Mouse (Mus musculus): ENCODE results near the gene Cd96.

GRCm38 (mm10) chr16:46104491-46104890 lies 15.6 kb downstream of the Cd96 start:
- TF ChIP-seq CTCF (IDR thresholded peaks at IDR 0.05; ENCODE audit: extremely low read depth, insufficient read length, insufficient replicate concordance, low read depth, low read length) (no peak), POLR2A (IDR thresholded peaks at IDR 0.05; ENCODE audit: low read depth, low read length) (no peak)
